Mouse (Mus musculus): ENCODE results near the gene Tmem201. TPM values are rescaled to one million over a fixed set of nuclear protein-coding genes. Genes with fewer than 3 reads are reported as not detected.

The Tmem201 gene
- polyA plus RNA-seq, 1 experiment from 2014 or later = 28.3 TPM

DNA sequence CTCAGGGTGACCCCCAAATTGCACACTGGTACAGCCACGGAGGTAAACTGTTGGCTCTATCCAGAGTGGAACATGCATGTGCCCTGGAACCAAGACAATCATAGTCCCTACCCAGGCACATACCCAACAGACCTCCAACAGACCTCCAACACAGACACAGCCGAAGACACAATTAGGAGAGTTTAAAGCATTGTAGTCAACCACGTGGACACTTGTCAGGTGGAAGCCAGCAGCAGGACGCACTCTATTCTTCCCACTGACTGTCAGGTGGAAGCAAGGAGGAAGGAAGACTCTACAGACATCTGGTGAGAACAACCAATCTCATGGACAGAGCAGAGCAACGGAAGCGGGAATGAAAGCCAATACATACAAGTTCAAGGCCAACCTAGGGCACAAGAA, 72.2 kb downstream of the Tmem201 start:
- H3K9ac ChIP-seq (ENCODE audit: low read depth, low read length) = no peak overlapping the region
- no peaks in the 10 kb centered on the region for H3K27me3 ChIP-seq (ENCODE audit: control insufficient read depth, insufficient read depth, low read length)
- H3K4me1 ChIP-seq (ENCODE audit: control insufficient read depth, insufficient read depth, low read length) = no peaks in the 10 kb centered on the region
- no peaks in the 10 kb centered on the region for H3K9me3 ChIP-seq (ENCODE audit: control insufficient read depth, low read length)
- H3K27ac ChIP-seq (ENCODE audit: low read depth, low read length) = no peak overlapping the region
- 89% methylated on average over 6 of the region's 6 CpGs for WGBS
- H3K4me2 ChIP-seq (replicated peaks; ENCODE audit: low read depth, low read length) = no peak overlapping the region
- no peak overlapping the region for H3K4me3 ChIP-seq (ENCODE audit: low read length)
- ATAC-seq (ENCODE audit: low FRiP score, low TSS enrichment) = no peak
- no peaks in the 10 kb centered on the region for H3K36me3 ChIP-seq (ENCODE audit: control insufficient read depth, insufficient read depth, low read length)

Other genes with a start within 250 kb of the Tmem201 start
- gene Ctnnbip1, start 219.8 kb downstream of the Tmem201 start, polyA plus RNA-seq (2014; fragmentation: Nextera tagmentation; extraction: Ambion mirVana) = 66.6 and 71.4 TPM in 2 replicates
- 24.7 and 33.5 TPM in 2 replicates for gene Clstn1, start 151.6 kb downstream of the Tmem201 start, polyA plus RNA-seq (2014; fragmentation: Nextera tagmentation; extraction: Ambion mirVana)
- 1.8 and 5.5 TPM in 2 replicates for gene Pik3cd, start 35.5 kb downstream of the Tmem201 start, polyA plus RNA-seq (2014; fragmentation: Nextera tagmentation; extraction: Ambion mirVana)
- 15.5 and 19.3 TPM in 2 replicates for gene Slc25a33, start 36.2 kb upstream of the Tmem201 start, polyA plus RNA-seq (2014; fragmentation: Nextera tagmentation; extraction: Ambion mirVana)
- 8.0 and 9.6 TPM in 2 replicates for gene Spsb1, start 217.0 kb upstream of the Tmem201 start, polyA plus RNA-seq (2014; fragmentation: Nextera tagmentation; extraction: Ambion mirVana)